Mouse (Mus musculus) midbrain, embryonic 12.5 days (tissue): ENCODE data around the gene Wdr82. TPM values are rescaled to one million over a fixed set of nuclear protein-coding genes. Genes with fewer than 3 reads are reported as not detected.

Experiments
- ATAC-seq: fragments of 200-750 bp; cut with Nextera tagmentation; 2 replicates; pipeline ENCODE4 v1.8.0; 2017; ENCODE audit warnings: low read depth, moderate TSS enrichment, moderate library complexity; ENCODE audit not compliant: low FRiP score
- H3K27ac ChIP-seq: fragments of 300-500 bp; sonication (generic); replicated peaks from 2 replicates; pipeline ENCODE4 v1.5.1; 2016; ENCODE audit warnings: mild to moderate bottlenecking
- H3K27me3 ChIP-seq: fragments of 300-500 bp; sonication (generic); 2 replicates; pipeline ENCODE4 v1.6.1; 2016; ENCODE audit warnings: mild to moderate bottlenecking
- H3K36me3 ChIP-seq: fragments of 300-500 bp; sonication (generic); 2 replicates; pipeline ENCODE4 v1.6.1; 2016
- H3K4me1 ChIP-seq: fragments of 300-500 bp; sonication (generic); 2 replicates; pipeline ENCODE4 v1.6.1; 2016
- H3K4me2 ChIP-seq: fragments of 300-500 bp; sonication (generic); replicated peaks from 2 replicates; pipeline ENCODE4 v1.6.1; 2016; ENCODE audit warnings: mild to moderate bottlenecking, moderate library complexity
- H3K4me3 ChIP-seq: fragments of 300-500 bp; sonication (generic); 2 replicates; pipeline ENCODE4 v1.5.1; 2016; ENCODE audit warnings: mild to moderate bottlenecking
- H3K9ac ChIP-seq: fragments of 300-500 bp; sonication (generic); replicated peaks from 2 replicates; pipeline ENCODE4 v1.6.1; 2016; ENCODE audit warnings: mild to moderate bottlenecking, moderate library complexity
- H3K9me3 ChIP-seq: fragments of 300-500 bp; sonication (generic); 2 replicates; pipeline ENCODE4 v1.6.1; 2016; ENCODE audit warnings: mild to moderate bottlenecking
- WGBS: fragments of 180-500 bp; shearing (Covaris S2); methylation state at CpG from one replicate; pipeline ENCODE4 v1.1.7; 2016; 5-methylcytosine and 5-hydroxymethylcytosine counted together
- microRNA counts: library from miRNA; unstranded; fragments of <30 nt; microRNA quantifications from one replicate; lab custom pipeline; 2017
- microRNA-seq: library from miRNA; unstranded; fragments of <30 nt; microRNA quantifications from one replicate; pipeline ENCODE4, GENCODE M21; 2017
- polyA plus RNA-seq: library from polyadenylated mRNA; unstranded; fragments of >200 nt; fragmentation: Nextera tagmentation; extraction: Ambion mirVana; gene quantifications from 2 replicates; pipeline ENCODE4 v1.2.1, GENCODE M21; 2016

The Wdr82 gene
- polyA plus RNA-seq, 1 experiment from 2014 or later, result 35.6 TPM

DNA sequence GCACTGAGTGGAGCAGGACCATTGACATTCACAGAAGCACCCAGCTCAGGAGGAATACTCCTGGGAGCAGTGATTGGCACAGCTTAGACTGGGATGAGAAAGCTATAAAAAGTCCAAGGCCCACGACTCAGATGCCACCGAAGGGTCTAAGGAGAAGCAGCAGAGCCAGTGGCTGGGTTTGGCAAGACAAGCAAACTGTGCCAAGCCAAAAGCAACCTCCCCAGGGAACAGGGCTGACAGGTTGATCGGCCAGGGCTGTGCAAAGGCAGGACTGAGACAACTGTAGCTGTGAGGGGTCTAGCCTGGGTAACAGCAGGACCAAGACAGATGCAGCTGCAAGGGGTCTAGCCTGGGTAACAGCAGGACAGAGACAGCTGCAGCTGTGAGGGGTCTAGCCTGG lies 62.2 kb downstream of the Wdr82 start:
- no peak overlapping the region for H3K9ac ChIP-seq
- no peaks in the 10 kb centered on the region for H3K27me3 ChIP-seq
- H3K4me3 ChIP-seq, result no peak overlapping the region
- H3K36me3 ChIP-seq, result peaks cover 55% of the 10 kb centered on the region
- H3K4me2 ChIP-seq, result no peak overlapping the region
- H3K4me1 ChIP-seq, result no peaks in the 10 kb centered on the region
- no peak for ATAC-seq
- 90% methylated on average over 3 of the region's 3 CpGs for WGBS
- no peak overlapping the region for H3K27ac ChIP-seq
- H3K9me3 ChIP-seq, result no peaks in the 10 kb centered on the region

DNA sequence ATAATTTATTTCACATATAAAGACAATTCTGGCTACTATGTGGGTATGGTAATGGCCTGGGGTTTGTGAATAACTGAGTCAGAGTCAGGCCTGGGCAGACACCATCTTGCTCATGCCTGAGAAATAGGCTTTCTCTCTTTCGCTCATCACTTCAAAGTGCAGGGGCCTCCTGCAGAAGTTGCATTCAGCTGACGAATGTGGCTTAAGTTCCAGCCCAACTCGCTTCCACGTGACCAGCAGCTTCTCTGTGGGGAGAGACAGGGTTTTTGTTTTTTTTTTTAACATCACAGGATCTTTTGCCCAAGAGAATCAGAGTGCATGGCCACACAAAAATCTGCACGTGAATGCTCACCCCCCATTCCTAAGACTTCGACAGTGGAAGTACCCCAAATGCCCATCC lies 63.2 kb downstream of the Wdr82 start:
- Histone ChIP-seq H3K4me3 (no peak overlapping the region), H3K36me3 (peaks cover 65% of the 10 kb centered on the region), H3K27ac (no peak overlapping the region), H3K4me2 (no peak overlapping the region), H3K9me3 (no peaks in the 10 kb centered on the region), H3K9ac (no peak overlapping the region), H3K4me1 (no peaks in the 10 kb centered on the region), H3K27me3 (no peaks in the 10 kb centered on the region)
- ATAC-seq, result no peak
- 85% methylated on average over 6 of the region's 6 CpGs for WGBS

DNA sequence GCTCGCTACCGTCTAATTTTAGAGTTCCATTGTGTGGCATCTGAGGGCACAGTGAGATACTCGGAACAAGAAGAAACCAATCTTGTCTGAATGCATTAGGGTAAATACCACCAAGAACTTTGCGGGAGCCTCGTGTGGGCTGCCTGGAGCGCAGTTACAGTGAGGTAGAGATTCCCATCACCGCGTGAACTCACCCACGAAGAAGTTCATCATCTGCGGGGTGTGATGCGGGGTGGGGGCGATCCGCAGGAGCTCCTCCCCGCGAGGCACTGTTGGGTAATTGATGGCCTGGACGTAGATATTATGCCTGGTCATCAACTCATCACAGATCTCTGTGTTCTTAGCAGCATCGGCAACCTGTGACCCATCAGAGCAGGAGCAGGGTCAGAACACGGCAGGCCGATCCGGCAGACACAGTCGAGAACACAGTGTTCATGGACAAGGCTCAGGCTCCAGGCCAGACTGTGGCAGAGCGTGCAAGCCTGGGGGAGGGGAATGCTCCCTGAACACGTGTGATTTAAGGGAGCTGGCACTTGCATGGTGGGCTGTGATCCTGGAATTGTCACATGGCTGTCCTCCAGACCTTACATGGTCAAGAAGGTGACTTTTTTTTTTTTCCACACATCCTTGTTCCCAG lies 64.6 kb downstream of the Wdr82 start:
- Histone ChIP-seq H3K4me1 (no peaks in the 10 kb centered on the region), H3K4me3 (no peak overlapping the region), H3K9ac (no peak overlapping the region), H3K27me3 (no peaks in the 10 kb centered on the region), H3K27ac (no peak overlapping the region), H3K36me3 (peaks cover 77% of the 10 kb centered on the region), H3K4me2 (no peak overlapping the region), H3K9me3 (no peaks in the 10 kb centered on the region)
- no peak for ATAC-seq
- 94% methylated on average over 23 of the region's 23 CpGs for WGBS

DNA sequence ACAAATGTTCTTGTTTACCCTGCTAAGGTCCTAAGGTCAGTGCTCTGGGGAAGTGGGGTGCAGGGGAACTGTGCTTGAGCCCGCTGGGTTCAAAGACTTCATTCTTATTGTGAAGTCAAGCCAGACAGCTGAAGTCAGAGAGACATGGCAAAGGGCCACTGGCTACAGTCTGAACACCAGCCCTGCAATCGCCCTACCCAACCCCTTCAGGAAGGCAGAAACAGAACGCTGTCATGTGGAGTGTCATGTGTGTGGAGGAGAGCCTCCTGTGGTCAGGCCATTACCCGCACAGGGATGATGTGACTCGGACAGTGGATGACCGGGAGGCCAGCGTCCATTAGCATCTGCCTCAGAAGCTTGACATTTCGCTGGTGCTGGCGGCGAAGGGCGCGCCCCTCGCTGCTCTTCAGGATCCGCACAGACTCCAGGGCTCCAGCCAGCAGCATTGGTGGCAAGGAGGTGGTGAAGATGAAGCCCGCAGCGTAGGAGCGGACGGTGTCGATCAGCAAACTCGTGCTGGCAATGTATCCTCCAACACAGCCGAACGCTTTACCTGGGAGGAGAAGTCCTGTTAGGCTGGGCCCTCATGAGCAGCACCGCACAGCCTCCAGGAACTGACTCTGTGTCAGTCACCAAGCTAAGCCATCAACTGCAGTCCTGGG lies 65.6 kb downstream of the Wdr82 start:
- Histone ChIP-seq H3K9me3 (no peaks in the 10 kb centered on the region), H3K27ac (no peak overlapping the region), H3K4me2 (no peak overlapping the region), H3K27me3 (no peaks in the 10 kb centered on the region), H3K36me3 (peaks cover 86% of the 10 kb centered on the region), H3K4me3 (no peak overlapping the region), H3K4me1 (no peaks in the 10 kb centered on the region), H3K9ac (no peak overlapping the region)
- ATAC-seq, result no peak
- WGBS, result 93% methylated on average over 23 of the region's 23 CpGs

DNA sequence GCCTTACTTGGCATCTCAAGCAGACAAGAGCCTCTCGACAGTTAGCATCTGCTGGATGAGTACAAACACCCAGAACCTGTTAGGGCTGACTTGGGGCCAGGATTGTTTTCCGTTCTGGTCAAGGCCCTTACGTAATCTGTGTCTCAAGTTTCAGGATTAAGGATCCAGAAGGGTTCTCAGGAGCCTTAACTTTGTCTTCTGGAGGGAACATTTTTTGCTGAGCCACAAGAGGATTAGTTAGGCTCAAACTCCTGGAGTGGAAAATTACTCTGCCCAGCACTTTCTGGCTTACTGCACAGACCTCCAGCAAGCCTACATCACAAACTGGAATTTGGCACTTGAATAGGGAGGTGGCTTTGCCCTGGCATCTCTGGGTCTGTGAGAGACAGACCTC lies 66.1 kb downstream of the Wdr82 start:
- H3K9me3 ChIP-seq, result no peaks in the 10 kb centered on the region
- H3K27me3 ChIP-seq, result no peaks in the 10 kb centered on the region
- H3K4me2 ChIP-seq, result no peak overlapping the region
- no peak overlapping the region for H3K9ac ChIP-seq
- H3K4me3 ChIP-seq, result no peak overlapping the region
- H3K36me3 ChIP-seq, result peaks cover 91% of the 10 kb centered on the region
- whole genome bisulfite sequencing, result 61% methylated on average over 3 of the region's 3 CpGs
- no peak for ATAC-seq
- no peak overlapping the region for H3K27ac ChIP-seq
- H3K4me1 ChIP-seq, result no peaks in the 10 kb centered on the region

DNA sequence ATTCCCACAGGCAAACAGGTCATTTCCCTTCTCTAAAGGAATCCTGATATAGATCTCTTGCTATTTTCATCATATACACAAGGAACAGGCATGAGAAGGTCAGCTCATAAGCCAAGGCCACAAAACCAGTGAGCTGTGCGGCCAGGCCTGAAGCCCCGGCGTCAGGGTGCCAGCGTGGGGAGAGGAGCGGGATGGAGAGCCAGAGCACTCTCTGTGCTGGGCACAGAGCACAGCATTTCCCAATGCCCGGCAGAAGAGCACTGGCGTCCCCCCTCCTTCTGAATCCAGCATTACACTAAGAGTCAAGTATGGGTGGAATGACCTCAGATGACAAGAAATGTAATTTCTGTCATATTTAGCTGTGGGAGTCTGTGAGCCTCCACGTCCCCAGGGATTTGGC lies 66.7 kb downstream of the Wdr82 start:
- H3K27ac ChIP-seq, result no peak overlapping the region
- 89% methylated on average over 8 of the region's 8 CpGs for WGBS
- no peak overlapping the region for H3K4me3 ChIP-seq
- H3K4me2 ChIP-seq, result no peak overlapping the region
- no peaks in the 10 kb centered on the region for H3K9me3 ChIP-seq
- H3K9ac ChIP-seq, result no peak overlapping the region
- no peaks in the 10 kb centered on the region for H3K4me1 ChIP-seq
- ATAC-seq, result no peak
- H3K36me3 ChIP-seq, result peaks cover 96% of the 10 kb centered on the region
- no peaks in the 10 kb centered on the region for H3K27me3 ChIP-seq

DNA sequence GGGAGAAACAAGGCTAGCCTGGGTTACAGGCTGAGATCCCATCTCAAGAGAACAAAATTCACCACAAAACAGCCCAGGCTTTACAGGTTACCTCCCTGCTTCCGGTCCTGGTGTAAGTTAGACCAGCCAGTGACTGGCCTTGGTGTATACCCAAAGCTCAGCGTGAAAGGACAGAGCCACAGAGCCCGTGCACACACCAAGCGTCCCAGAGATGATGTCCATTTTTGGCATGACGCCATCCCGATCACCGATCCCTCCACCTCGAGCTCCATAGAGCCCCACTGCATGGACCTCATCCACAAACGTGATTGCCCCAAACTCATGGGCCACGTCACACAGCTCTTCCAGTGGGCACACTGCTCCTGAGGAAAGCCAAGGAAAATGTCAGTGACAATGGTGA lies 67.2 kb downstream of the Wdr82 start:
- H3K4me2 ChIP-seq, result no peak overlapping the region
- H3K4me1 ChIP-seq, result no peaks in the 10 kb centered on the region
- H3K4me3 ChIP-seq, result no peak overlapping the region
- H3K9ac ChIP-seq, result no peak overlapping the region
- H3K27ac ChIP-seq, result no peak overlapping the region
- H3K9me3 ChIP-seq, result no peaks in the 10 kb centered on the region
- no peaks in the 10 kb centered on the region for H3K27me3 ChIP-seq
- WGBS, result 93% methylated on average over 10 of the region's 10 CpGs
- peaks cover 95% of the 10 kb centered on the region for H3K36me3 ChIP-seq
- ATAC-seq, result no peak

MicroRNAs encoded within 50 kb of the gene (microRNA counts, 519-probe panel; counts per million panel counts)
- 7,967 counts per million, percentile 88 among the panel's probes with 10 or more counts for microRNA mmu-let-7g (lab: Ali Mortazavi, UCI)

Small RNA genes within 50 kb of the gene (microRNA-seq; reads per million reads assigned to microRNA genes)
- 541 reads per million, percentile 71 among the genes with 10 or more reads in this experiment for gene Mir135a-1
- gene Mirlet7g, result 19,583 reads per million, percentile 98 among the genes with 10 or more reads in this experiment

Other genes starting within 250 kb of the Wdr82 start
- 0.17 TPM in 1 of 2 replicates, not detected in the other for gene Col6a5, start 210.3 kb upstream of the Wdr82 start, polyA plus RNA-seq
- gene Col6a4, start 74.1 kb upstream of the Wdr82 start, polyA plus RNA-seq, result 0.29 and 0.32 TPM in 2 replicates
- 10.8 and 11.0 TPM in 2 replicates for gene Glyctk, start 12.8 kb upstream of the Wdr82 start, polyA plus RNA-seq
- gene Ppm1m, start 28.8 kb downstream of the Wdr82 start, polyA plus RNA-seq, result 31.9 and 39.1 TPM in 2 replicates
- 53.1 and 58.0 TPM in 2 replicates for gene Twf2, start 32.2 kb downstream of the Wdr82 start, polyA plus RNA-seq
- gene Tlr9, start 51.7 kb downstream of the Wdr82 start, polyA plus RNA-seq, result not detected in 2 replicates
- 79.0 and 87.6 TPM in 2 replicates for gene Alas1, start 77.7 kb downstream of the Wdr82 start, polyA plus RNA-seq
- gene Poc1a, start 110.1 kb downstream of the Wdr82 start, polyA plus RNA-seq, result 21.0 and 23.2 TPM in 2 replicates
- gene Dusp7, start 197.7 kb downstream of the Wdr82 start, polyA plus RNA-seq, result 14.5 and 14.9 TPM in 2 replicates